Mouse (Mus musculus): Measurements from ENCODE around the gene Slc25a47.
"Not testable (repeated sequence)": the region's sequence is repeated elsewhere in the genome, so short reads cannot be mapped to it uniquely, and the experiment has no call there.

Gene Slc25a47

GRCm38 (mm10) chr12:108834337-108834736 is 1.5 kb upstream of the Slc25a47 start:
- no peak for DNase-seq (ENCODE audit: low read depth, low spot score)
- no peaks in the 10 kb centered on the region for H3K27me3 ChIP-seq (ENCODE audit: control insufficient read depth, insufficient read depth, low read length, poor library complexity, severe bottlenecking)
- H3K36me3 ChIP-seq (ENCODE audit: control insufficient read depth, insufficient read depth, low read length, poor library complexity, severe bottlenecking) = no peaks in the 10 kb centered on the region

GRCm38 (mm10) chr12:108834786-108835185 is 1.1 kb upstream of the Slc25a47 start:
- H3K36me3 ChIP-seq (ENCODE audit: control insufficient read depth, insufficient read depth, low read length, poor library complexity, severe bottlenecking) = no peaks in the 10 kb centered on the region
- DNase-seq (ENCODE audit: low read depth, low spot score) = no peak

GRCm38 (mm10) chr12:108835208-108835839 is 522 bp upstream of the Slc25a47 start:
- Histone ChIP-seq H3K27me3 (ENCODE audit: control insufficient read depth, insufficient read depth, low read length, poor library complexity, severe bottlenecking) (no peaks in the 10 kb centered on the region), H3K36me3 (ENCODE audit: control insufficient read depth, insufficient read depth, low read length, poor library complexity, severe bottlenecking) (no peaks in the 10 kb centered on the region)
- DNase-seq (ENCODE audit: low read depth, low spot score) = no peak

More at GRCm38 (mm10) chr12:108834786-108835185, 1.1 kb upstream of the Slc25a47 start:
- no peaks in the 10 kb centered on the region for H3K27me3 ChIP-seq (ENCODE audit: control insufficient read depth, insufficient read depth, low read length, poor library complexity, severe bottlenecking)

DNA sequence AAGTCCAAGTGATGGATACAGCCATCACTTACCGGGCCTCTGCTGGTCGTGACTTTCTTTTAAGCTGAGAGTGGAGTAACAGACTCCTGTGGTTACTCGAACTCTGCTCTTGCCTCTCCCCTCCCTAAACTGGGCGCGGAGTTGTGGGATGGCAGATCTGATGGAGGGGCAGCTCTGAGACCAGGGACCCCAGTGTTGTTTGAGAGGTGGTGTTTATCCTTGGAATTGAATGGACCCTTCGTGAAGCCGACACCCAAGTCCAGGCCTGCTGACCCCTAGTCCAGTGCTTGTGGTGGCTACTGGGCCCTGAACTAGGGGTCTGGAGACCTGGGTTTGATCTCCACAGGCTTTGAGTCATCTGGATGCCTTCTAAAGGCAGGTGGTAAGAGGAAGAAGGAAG is 876 bp downstream of the Slc25a47 start:
- no peaks in the 10 kb centered on the region for H3K36me3 ChIP-seq (ENCODE audit: control insufficient read depth, insufficient read depth, low read length, poor library complexity, severe bottlenecking)
- no peaks in the 10 kb centered on the region for H3K27me3 ChIP-seq (ENCODE audit: control insufficient read depth, insufficient read depth, low read length, poor library complexity, severe bottlenecking)
- DNase-seq (ENCODE audit: low read depth, low spot score) = no peak

DNA sequence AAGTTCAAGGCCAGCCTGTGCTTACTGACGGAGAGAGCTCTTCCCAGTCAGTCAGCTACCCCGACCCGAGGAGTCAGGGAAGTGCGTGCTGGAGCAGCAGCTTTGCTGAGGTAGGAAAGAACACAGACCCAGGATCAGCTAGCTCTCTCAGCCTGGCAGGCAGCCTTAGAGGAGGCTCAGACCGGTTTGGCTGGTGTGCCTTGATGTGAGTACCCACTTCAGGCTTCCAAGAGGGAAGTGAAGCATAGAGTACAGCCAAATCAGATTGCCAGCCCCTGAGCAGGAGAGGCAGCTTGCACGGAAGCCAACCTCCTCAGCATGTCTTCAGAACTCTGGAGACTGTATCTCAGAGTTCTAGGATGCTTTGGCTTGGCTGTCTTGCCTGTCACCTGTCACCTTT is 5.3 kb downstream of the Slc25a47 start:
- no peaks in the 10 kb centered on the region for H3K27me3 ChIP-seq (ENCODE audit: control insufficient read depth, insufficient read depth, low read length, poor library complexity, severe bottlenecking)
- no peak for DNase-seq (ENCODE audit: low read depth, low spot score)
- H3K36me3 ChIP-seq (ENCODE audit: control insufficient read depth, insufficient read depth, low read length, poor library complexity, severe bottlenecking) = no peaks in the 10 kb centered on the region

- no peak for DNase-seq (ENCODE audit: low read depth, low spot score)
- H3K27me3 ChIP-seq (ENCODE audit: control insufficient read depth, insufficient read depth, low read length, poor library complexity, severe bottlenecking) = no peaks in the 10 kb centered on the region
- H3K36me3 ChIP-seq (ENCODE audit: control insufficient read depth, insufficient read depth, low read length, poor library complexity, severe bottlenecking) = no peaks in the 10 kb centered on the region
These were observed 6.8 kb downstream of the Slc25a47 start for GRCm38 (mm10) chr12:108842663-108843062.

GRCm38 (mm10) chr12:108848033-108848432 is 12.2 kb downstream of the Slc25a47 start:
- not testable (repeated sequence) for H3K36me3 ChIP-seq (ENCODE audit: control insufficient read depth, insufficient read depth, low read length, poor library complexity, severe bottlenecking); H3K27me3 ChIP-seq (ENCODE audit: control insufficient read depth, insufficient read depth, low read length, poor library complexity, severe bottlenecking); DNase-seq (ENCODE audit: low read depth, low spot score)

DNA sequence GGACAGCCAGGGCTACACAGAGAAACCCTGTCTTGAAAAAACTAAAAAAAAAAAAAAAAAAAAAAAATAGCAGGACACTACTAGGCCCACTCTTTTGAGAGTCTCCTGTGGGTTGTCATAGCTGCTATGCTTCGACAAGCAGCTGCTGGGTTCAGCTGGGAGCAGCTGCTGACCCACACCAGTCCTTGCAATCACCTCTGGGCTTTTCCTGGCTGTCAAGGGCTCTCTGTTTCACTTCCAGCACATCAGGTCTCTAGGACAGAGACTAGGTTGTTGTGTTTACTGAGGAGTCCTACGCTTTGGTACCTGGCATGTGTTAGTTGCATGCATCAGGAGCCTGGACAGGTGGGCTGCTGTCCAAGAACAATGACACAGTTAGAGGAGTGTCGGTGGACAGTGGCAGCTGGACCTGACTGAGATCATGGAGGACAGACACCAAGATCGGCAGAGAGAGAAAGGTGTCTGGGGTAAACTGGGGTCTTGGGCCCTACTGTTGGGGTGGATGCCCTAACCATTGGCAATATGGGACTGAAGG is 13.7 kb downstream of the Slc25a47 start:
- Histone ChIP-seq H3K27me3 (ENCODE audit: control insufficient read depth, insufficient read depth, low read length, poor library complexity, severe bottlenecking) (no peaks in the 10 kb centered on the region), H3K36me3 (ENCODE audit: control insufficient read depth, insufficient read depth, low read length, poor library complexity, severe bottlenecking) (no peaks in the 10 kb centered on the region)
- no peak for DNase-seq (ENCODE audit: low read depth, low spot score)

- Histone ChIP-seq H3K36me3 (ENCODE audit: control insufficient read depth, insufficient read depth, low read length, poor library complexity, severe bottlenecking) (no peaks in the 10 kb centered on the region), H3K27me3 (ENCODE audit: control insufficient read depth, insufficient read depth, low read length, poor library complexity, severe bottlenecking) (no peaks in the 10 kb centered on the region)
- DNase-seq (ENCODE audit: low read depth, low spot score) = no peak
These were observed 14.3 kb downstream of the Slc25a47 start for GRCm38 (mm10) chr12:108850129-108850528.

- DNase-seq (ENCODE audit: low read depth, low spot score) = no peak
These were observed 15.0 kb downstream of the Slc25a47 start for GRCm38 (mm10) chr12:108850886-108851285.

DNA sequence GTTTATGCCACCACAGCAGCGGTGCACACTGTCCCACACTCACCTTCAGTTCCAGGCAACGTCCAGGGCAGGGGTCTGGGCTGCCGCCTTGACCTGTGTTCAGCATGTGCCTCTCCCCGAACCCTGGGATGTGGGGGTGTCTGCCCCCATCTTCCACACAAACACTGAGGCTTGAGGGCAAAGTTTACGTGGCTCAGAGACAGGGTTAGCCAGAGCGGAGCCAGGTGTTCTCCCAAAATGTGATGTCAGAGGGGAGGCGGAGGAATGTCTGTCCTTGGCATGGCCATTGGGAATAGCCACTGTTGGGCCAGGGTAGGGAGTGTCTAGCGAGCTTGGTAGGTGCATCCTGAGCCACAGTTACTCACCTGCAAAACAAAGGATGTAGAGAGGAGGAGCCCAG is 17.0 kb downstream of the Slc25a47 start:
- no peak for DNase-seq (ENCODE audit: low read depth, low spot score)
- H3K27me3 ChIP-seq (ENCODE audit: control insufficient read depth, insufficient read depth, low read length, poor library complexity, severe bottlenecking) = no peaks in the 10 kb centered on the region

More at GRCm38 (mm10) chr12:108850886-108851285, 15.0 kb downstream of the Slc25a47 start:
- Histone ChIP-seq H3K27me3 (ENCODE audit: control insufficient read depth, insufficient read depth, low read length, poor library complexity, severe bottlenecking) (no peaks in the 10 kb centered on the region), H3K36me3 (ENCODE audit: control insufficient read depth, insufficient read depth, low read length, poor library complexity, severe bottlenecking) (no peaks in the 10 kb centered on the region)

GRCm38 (mm10) chr12:108855081-108855480 is 19.2 kb downstream of the Slc25a47 start:
- Histone ChIP-seq H3K27me3 (ENCODE audit: control insufficient read depth, insufficient read depth, low read length, poor library complexity, severe bottlenecking) (no peaks in the 10 kb centered on the region), H3K36me3 (ENCODE audit: control insufficient read depth, insufficient read depth, low read length, poor library complexity, severe bottlenecking) (peaks cover 1% of the 10 kb centered on the region; the same call in 1 of the 2 replicates)
- no peak for DNase-seq (ENCODE audit: low read depth, low spot score)

More for the DNA sequence above, 17.0 kb downstream of the Slc25a47 start:
- H3K36me3 ChIP-seq (ENCODE audit: control insufficient read depth, insufficient read depth, low read length, poor library complexity, severe bottlenecking) = no peaks in the 10 kb centered on the region

DNA sequence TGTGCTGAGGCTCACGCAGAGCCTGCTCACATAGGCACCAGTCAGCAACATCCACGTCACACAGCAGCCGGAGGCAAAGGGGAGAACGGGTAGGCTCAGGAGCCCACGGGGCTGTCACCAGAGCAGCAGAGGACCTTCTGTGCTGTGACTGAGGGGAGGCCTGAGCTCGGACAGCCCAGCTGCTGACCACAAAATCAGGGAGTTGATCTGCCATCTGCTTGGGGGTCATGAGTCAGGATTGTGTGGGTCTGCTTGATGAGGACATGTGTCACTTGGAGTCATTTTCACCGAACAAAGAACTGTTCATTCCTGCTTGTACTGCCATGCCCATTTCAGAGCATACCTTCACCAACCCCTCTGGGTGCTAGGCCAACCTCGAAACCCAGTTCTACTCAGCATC is 20.3 kb downstream of the Slc25a47 start:
- DNase-seq (ENCODE audit: low read depth, low spot score) = no peak
- H3K27me3 ChIP-seq (ENCODE audit: control insufficient read depth, insufficient read depth, low read length, poor library complexity, severe bottlenecking) = no peaks in the 10 kb centered on the region
- peaks cover 1% of the 10 kb centered on the region; the same call in 1 of the 2 replicates for H3K36me3 ChIP-seq (ENCODE audit: control insufficient read depth, insufficient read depth, low read length, poor library complexity, severe bottlenecking)

GRCm38 (mm10) chr12:108857109-108857508 is 21.3 kb downstream of the Slc25a47 start:
- DNase-seq (ENCODE audit: low read depth, low spot score) = no peak
- Histone ChIP-seq H3K27me3 (ENCODE audit: control insufficient read depth, insufficient read depth, low read length, poor library complexity, severe bottlenecking) (no peaks in the 10 kb centered on the region), H3K36me3 (ENCODE audit: control insufficient read depth, insufficient read depth, low read length, poor library complexity, severe bottlenecking) (peaks cover 1% of the 10 kb centered on the region; the same call in 1 of the 2 replicates)

GRCm38 (mm10) chr12:108857589-108858184 is 21.8 kb downstream of the Slc25a47 start:
- Histone ChIP-seq H3K27me3 (ENCODE audit: control insufficient read depth, insufficient read depth, low read length, poor library complexity, severe bottlenecking) (no peaks in the 10 kb centered on the region), H3K36me3 (ENCODE audit: control insufficient read depth, insufficient read depth, low read length, poor library complexity, severe bottlenecking) (peaks cover 1% of the 10 kb centered on the region; the same call in 1 of the 2 replicates)
- no peak for DNase-seq (ENCODE audit: low read depth, low spot score)

Measured in splenic B cell, adult 2 months (primary cell).